Mouse (Mus musculus): Measurements from ENCODE around the gene Zswim7.

Gene Zswim7

DNA sequence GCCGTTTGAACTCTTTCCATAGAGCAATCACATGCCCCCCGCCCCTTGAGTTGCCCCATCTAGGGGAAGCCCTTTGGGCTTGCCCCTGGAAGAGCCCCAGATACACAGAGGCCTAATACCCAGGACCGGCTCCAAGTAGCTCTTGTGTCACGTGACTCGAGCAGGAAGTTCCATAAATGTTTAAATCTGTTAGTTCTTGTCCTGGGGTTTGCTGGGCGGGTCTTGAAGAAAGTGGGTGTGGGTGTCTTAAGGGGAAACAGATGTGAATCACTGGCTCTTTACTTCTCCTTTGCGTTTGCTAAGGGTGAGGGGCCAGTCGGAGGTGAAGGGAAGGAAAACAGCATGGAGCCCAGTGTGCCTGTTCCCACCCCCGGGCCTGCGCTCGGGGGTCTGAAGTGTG lies 30.1 kb downstream of the Zswim7 start:
- DNase-seq: peak in 1 of 2 experiments; percentile 50

DNA sequence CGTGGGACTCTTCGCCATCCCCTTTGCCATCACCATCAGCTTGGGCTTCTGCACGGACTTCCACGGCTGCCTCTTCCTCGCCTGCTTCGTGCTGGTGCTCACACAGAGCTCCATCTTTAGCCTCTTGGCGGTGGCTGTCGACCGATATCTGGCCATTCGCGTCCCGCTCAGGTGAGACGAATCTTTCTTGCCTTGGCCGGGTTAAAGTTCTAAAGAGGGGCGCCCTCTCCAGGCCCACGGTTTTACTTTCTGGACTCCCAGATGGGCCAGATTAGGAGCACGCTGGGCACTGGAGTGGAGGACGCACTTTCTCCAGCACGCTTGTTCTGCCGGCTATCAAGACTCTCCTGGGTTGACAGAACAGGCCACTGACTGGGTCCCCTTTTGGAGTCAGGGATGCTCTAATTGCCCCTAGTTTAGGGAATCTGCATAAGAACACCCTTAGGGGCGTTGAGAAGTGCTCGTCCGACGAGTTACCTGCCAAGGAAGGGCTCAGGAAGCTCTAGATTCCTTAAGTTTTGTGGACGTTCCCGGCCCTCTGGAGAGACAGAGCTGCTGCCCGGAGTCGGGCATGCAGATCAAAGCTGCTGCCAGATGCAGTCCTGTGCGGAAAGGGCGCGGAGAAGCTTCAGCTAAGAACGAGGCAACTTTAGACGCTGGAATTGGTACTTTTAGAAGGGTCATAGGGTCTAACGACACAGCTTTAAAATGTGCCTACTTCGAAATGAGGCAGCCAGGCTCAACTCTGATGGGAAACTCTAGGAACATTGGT lies 31.7 kb downstream of the Zswim7 start:
- DNase-seq: peak; percentile 75 to 77

DNA sequence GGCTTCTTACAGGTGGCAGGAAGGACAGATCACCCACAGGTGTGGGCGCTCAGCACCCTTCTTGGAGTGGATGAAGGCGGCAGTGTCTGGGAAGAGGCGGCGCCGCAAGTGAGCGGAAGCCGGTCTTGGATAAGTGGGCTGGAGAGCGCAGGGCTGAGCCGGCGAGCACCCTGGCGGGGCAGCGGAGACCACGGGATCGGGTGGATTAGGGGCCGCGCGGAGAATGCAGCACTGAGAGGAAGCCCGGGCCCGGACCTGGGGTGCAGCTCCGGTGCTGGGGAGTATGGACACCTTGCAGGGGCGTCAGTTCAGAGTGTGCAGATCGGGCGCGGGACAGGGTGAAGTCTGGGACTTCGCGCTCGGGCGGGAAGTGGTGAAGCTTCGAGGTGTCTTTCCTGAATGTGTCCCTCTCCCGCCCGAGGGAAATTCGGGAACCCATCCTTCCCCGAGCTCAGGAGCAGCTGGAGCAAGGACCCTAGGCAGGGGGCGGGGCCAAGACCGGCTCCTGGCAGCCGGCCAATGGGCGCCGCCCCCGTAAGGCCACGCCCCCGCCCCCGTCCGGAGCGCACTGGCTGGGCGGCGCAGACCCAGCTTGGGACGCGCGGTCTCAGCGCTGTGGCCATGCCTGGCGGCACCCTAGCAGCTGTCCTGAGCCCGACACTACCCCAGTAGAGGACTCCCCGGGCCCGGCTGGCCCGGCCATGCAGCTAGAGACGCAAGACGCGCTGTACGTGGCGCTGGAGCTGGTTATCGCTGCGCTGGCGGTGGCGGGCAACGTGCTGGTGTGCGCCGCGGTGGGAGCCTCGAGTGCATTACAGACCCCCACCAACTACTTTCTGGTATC lies 32.6 kb downstream of the Zswim7 start, which contains the start of gene Adora2b:
TSS of gene Adora2b (plus strand) at position 584 of the 844 bp plus-strand sequence.
- DNase-seq: peak; percentile 83 to 89

DNA sequence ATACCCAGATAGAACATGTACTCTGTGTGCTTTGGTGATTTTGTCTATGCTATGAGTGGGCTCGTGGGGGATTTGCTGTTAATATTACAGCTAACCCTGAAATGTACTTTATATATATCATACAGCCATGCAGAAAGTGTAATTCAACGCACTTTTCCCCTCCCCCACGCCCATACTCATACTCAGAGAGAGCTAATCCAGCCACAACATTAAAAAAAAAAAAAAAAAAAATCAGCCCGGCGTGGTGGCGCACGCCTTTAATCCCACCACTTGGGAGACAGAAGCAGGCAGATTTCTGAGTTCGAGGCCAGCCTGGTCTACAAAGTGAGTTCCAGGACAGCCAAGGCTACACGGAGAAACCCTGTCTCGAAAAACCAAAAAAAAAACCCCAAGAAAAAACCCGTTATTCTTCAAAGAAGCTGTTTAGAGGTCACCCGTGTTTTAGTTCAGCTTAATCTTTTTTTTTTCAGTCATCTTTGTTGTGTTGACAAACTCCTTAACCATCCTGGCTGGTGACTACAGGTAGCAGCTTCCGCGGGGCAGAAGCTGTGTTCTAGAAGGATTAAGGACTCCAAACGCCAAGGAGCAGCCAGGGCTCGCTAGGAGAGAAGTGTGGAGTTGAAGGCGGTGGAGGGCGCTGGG lies 33.3 kb downstream of the Zswim7 start:
- no peak for DNase-seq

DNA sequence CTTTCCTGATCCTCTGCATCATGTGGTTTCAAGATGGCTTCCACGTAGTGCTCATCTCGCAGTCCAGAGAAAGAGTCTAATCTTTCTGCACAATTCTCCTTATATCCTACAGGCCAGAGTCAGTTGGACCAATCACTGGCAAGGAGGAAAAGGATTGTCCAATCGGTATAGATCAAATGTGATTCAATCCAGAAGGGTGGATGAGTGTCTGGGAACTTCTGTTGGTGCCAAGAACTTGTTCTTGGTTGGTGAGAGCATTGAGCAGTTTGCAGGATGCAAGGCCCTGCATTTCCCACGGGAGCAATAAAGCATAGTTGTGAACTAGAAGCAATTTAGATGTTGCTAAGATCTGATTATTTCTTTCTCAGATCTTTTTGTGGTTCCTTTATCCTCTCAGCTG lies 36.7 kb downstream of the Zswim7 start:
- DNase-seq: no peak

DNA sequence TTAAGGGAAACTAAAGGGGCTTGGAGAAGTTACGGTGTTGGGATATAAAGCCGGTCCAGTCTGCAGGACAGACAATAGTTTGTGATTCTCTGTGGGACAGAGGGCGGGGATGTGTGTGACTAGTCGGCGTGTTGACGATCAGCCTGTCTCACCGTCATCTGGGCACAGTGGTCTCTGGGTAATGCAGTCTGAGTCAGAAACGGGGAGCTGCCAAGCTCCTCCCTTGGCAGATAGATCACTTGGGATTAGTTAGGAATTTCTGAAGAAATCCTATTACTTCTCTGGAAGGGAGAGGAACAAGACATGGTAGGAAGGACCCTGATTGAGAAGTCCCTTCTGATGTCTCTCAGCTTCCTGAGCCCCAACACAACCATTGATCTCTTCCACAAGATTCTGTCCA lies 37.3 kb downstream of the Zswim7 start:
- DNase-seq: no peak

DNA sequence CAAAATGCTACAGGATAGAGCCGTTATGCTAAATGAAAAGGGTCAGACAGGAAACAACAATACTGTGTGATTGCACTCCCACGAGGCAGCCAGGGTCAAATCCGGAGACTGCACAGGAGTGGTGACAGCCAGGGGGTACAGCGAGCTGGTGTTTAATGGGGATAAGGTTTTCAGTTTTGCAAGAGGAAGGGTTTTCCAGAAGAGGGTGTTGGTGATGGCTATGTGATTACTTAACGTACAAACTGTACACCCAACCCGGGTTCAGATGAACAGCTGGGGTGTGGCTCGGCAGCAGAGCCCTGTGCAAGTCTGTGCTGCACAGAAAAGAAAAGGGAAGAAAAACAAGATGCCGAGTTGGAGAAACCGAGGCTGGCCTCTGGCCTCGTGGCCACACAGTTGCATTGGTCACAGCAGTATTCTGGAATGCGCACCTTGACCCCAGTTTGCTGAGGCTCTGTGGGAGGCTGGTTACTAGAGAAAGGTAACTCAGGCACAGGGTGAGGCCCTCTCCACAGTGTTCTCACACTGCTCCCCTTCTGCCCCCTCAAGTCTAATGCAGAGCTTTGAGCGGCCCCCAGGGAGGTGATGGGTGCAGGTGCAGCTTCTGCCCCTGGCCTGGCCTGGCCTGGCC lies 40.4 kb downstream of the Zswim7 start:
- DNase-seq: peak; percentile 55 to 69

DNA sequence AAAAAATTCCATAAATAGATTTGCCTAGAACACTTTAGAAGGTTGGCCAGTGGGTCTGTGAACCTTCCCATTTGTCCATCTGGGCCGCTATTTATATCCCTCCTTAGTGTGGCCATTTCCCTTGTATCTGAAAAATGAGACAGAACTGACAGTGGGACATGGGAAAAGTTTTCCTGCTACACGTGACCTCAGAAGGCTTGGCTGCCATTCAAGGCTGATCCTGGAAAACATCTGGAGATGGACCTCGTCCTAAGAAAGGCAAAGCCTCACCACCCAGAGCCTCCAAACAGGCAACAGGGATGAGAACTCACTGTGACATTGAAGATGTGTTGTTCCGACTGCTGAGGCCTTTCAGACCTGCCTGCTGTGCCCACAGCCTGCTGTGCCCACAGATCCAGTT lies 56.4 kb downstream of the Zswim7 start:
- peak in 1 of 2 experiments; percentile 24 for DNase-seq

DNA sequence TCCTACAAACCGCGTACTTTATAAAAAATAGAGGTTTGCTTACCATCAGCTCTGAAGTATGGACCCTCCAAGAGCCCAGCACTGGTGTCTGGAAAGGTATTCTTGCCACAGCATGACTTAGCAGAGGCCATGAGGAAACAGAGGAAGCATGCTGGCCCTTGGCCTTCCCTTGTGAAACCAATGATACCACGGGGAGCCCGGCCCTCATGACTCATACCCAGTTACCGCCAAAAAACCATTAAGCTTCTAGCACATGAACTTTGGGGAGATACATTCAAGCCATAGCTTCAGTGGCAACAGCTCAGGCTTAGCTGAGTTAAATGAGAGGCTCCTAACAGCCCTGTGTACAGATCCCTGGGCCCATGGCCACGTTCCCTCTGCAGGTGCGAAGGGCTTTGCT lies 57.2 kb downstream of the Zswim7 start:
- no peak for DNase-seq

DNA sequence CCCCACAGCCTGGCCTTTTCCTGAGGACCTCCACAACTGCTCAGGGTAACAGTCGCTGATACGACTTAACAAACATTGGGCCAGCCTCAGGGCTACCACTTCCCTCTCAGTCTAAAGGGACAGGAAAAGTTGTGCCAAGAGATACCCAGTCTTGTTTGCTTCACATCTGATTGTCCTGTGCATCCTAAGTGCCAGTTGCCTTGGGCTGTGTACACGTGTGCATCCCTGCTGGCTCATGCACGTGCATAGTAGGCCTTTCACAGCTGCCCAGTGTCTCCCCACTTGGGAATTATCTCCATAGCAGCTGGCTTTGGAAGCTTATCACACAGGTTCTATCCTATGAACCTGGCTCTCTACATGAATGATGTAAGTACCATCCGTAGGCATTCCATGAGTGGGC lies 57.8 kb downstream of the Zswim7 start:
- DNase-seq: no peak

DNA sequence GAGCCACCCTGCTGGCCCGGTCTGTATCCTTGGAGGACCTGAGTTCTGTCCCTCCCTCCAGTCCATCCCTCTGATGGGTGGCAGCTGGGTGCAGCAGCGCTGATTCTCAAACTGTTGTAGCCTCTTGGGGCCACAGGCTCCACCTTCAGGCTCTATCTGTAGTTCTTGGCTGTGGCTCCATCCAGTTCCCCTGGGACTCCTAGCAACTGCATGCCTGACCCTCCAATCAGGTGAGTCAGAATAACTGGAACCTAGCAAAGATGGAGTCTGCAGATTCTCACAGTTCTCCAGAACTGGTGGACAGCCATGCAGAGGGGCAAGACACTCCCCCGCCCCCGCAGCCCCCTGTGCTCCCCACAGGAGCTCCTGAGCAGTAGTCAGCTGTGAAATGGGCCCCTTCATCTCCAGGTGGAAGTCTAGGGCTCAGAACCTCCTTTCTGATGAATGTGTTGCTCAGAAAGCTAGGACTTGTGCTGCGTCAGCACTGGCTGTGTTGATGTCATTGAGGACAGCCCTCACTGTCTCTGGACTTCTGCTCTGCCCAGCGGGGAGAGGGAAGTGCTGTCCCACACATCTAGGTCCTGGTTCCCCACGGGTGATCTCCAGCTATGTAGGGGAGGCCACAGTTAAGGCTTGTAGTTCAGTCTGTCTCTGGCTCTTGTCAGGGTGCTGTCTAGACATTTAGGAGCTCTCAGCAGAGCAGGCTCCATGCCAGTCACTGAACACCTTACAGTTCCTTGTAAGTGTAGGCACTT lies 60.2 kb downstream of the Zswim7 start:
- DNase-seq: peak; percentile 61 to 81

DNA sequence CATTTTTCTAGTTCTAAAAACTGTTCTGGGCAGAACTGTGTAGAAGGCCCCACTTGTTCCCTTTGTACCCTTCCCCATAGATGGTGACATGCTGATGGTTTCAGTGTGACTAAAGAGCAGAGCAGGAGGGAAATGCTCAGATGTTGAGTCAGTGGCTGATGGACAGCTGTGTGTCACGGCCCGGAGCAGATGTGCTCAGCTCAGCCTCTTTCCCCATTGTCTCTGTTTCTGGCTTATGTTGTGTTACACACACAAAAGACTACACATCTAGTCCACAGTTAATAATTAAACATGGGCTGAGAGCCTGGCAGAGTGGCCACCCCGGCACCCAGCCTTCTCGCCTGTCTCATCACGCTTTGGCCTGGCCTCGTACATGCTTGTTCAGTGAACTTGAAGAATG lies 63.4 kb downstream of the Zswim7 start:
- DNase-seq: peak in 1 of 2 experiments; percentile 24

Measured in kidney, postnatal 25 days (tissue).